8 mouse cellular contexts compared by ENCODE assay signal in the genomic region with DNA sequence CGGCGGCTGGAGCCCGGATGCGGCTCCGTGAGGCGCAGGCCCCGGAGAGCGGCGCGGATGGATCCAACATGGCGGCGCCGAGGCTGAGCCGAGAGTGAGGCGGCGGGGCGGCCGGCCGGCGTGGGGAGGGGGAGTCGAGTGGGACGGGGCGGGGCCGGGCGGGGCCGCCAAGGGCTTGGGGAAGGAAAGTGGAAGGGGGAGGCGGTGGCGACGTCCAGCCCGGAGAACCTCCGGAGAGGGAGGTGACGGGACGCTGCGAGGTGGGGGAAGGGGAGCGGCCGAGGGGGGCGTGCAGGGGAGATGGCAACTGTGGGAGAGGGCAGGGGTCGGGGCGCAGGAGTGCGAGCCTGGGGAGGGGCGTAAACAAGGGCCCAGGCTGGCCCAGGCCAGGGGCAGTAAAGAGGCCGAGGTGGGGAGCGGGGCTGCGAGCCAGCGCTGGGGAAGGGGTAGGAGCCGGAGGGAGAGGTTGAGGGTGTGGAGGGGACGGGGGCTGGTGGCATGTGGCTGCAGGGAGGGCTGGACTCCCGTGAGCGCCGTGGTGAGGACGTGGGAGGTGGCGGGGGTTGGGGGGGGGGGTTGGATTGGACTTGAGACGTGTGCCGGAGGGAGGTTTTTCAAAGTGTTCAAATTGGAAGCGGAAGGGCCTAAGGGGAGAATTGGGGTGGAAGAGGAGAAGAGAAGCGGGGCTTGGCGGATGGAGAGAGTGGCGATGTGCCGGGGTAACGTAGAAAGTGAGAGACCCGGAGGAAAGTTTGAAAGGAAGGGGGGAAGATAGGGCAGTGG. TPM values are rescaled to one million over a fixed set of nuclear protein-coding genes. Genes with fewer than 3 reads are reported as not detected.
DNase-seq lines count a peak whose midpoint lies in the region; ATAC-seq lines count a peak whose summit lies in the region.

No protein-coding gene starts in this region.

- peak; percentile 92 for ATAC-seq in embryonic facial prominence, embryonic 15.5 days (ENCODE audit: insufficient number of reproducible peaks, low FRiP score, low TSS enrichment, low read depth)
- peak; percentile 89 for ATAC-seq in hindbrain, embryonic 13.5 days (ENCODE audit: low FRiP score)
- peak; percentile 42; the same call in 1 of the 2 replicates for ATAC-seq in liver, embryonic 13.5 days (ENCODE audit: low read depth)
- ATAC-seq in neural tube, embryonic 13.5 days (ENCODE audit: low read depth), result peak; percentile 87

- peak overlapping the region; percentile 96 for H3K9ac ChIP-seq in embryonic facial prominence, embryonic 15.5 days
- H3K9ac ChIP-seq in hindbrain, embryonic 13.5 days, result peak overlapping the region; percentile 90
- H3K9ac ChIP-seq in liver, embryonic 13.5 days, result peak overlapping the region; percentile 95
- peak overlapping the region; percentile 96 for H3K9ac ChIP-seq in neural tube, embryonic 13.5 days

- peaks cover 27% of the 10 kb centered on the region for H3K4me1 ChIP-seq in embryonic facial prominence, embryonic 15.5 days
- peaks cover 69% of the 10 kb centered on the region for H3K4me1 ChIP-seq in hindbrain, embryonic 13.5 days (replicated peaks)
- H3K4me1 ChIP-seq in liver, embryonic 13.5 days (replicated peaks), result peaks cover 52% of the 10 kb centered on the region
- H3K4me1 ChIP-seq in neural tube, embryonic 13.5 days (replicated peaks), result peaks cover 72% of the 10 kb centered on the region

- WGBS in embryonic facial prominence, embryonic 15.5 days, result under 1% methylated on average over 55 of the region's 61 CpGs
- WGBS in hindbrain, embryonic 13.5 days, result under 1% methylated on average over 60 of the region's 61 CpGs
- under 1% methylated on average over 60 of the region's 61 CpGs for WGBS in liver, embryonic 13.5 days (ENCODE audit: insufficient replicate concordance)
- WGBS in neural tube, embryonic 13.5 days, result under 1% methylated on average over 55 of the region's 61 CpGs

- peak overlapping the region; percentile 72 for H3K4me2 ChIP-seq in embryonic facial prominence, embryonic 15.5 days (replicated peaks)
- H3K4me2 ChIP-seq in hindbrain, embryonic 13.5 days, result peak overlapping the region; percentile 90
- peak overlapping the region; percentile 87 for H3K4me2 ChIP-seq in liver, embryonic 13.5 days
- peak overlapping the region; percentile 82 for H3K4me2 ChIP-seq in neural tube, embryonic 13.5 days

- no peaks in the 10 kb centered on the region for H3K9me3 ChIP-seq in embryonic facial prominence, embryonic 15.5 days (replicated peaks)
- no peaks in the 10 kb centered on the region for H3K9me3 ChIP-seq in hindbrain, embryonic 13.5 days
- H3K9me3 ChIP-seq in liver, embryonic 13.5 days (replicated peaks), result no peaks in the 10 kb centered on the region
- H3K9me3 ChIP-seq in neural tube, embryonic 13.5 days, result no peaks in the 10 kb centered on the region

- no peaks in the 10 kb centered on the region for H3K36me3 ChIP-seq in embryonic facial prominence, embryonic 15.5 days
- H3K36me3 ChIP-seq in hindbrain, embryonic 13.5 days, result peaks cover 13% of the 10 kb centered on the region; the same call in 1 of the 2 replicates
- peaks cover 23% of the 10 kb centered on the region; the same call in 1 of the 2 replicates for H3K36me3 ChIP-seq in liver, embryonic 13.5 days
- peaks cover 16% of the 10 kb centered on the region; the same call in 1 of the 2 replicates for H3K36me3 ChIP-seq in neural tube, embryonic 13.5 days

- peak; percentile 34 for DNase-seq in right cerebral cortex, postnatal 25 days
- no peak for DNase-seq in right cerebral cortex, postnatal 10 days (ENCODE audit: low spot score in 2 of 2)
- peak; percentile 82 for DNase-seq in adrenal gland, postnatal 25 days
- no peak for DNase-seq in liver, embryonic 13.5 days
- DNase-seq in Muller cell, postnatal 12 days (ENCODE audit: inconsistent ontology term), result no peak

- peak overlapping the region; percentile 99 for H3K27ac ChIP-seq in embryonic facial prominence, embryonic 15.5 days (replicated peaks)
- peak overlapping the region; percentile 99 for H3K27ac ChIP-seq in hindbrain, embryonic 13.5 days
- H3K27ac ChIP-seq in liver, embryonic 13.5 days, result peak overlapping the region; percentile 95
- H3K27ac ChIP-seq in neural tube, embryonic 13.5 days (replicated peaks), result peak overlapping the region; percentile 100

- H3K27me3 ChIP-seq in embryonic facial prominence, embryonic 15.5 days, result no peaks in the 10 kb centered on the region
- no peaks in the 10 kb centered on the region for H3K27me3 ChIP-seq in hindbrain, embryonic 13.5 days
- no peaks in the 10 kb centered on the region for H3K27me3 ChIP-seq in liver, embryonic 13.5 days
- no peaks in the 10 kb centered on the region for H3K27me3 ChIP-seq in neural tube, embryonic 13.5 days

- peak overlapping the region; percentile 84 for H3K4me3 ChIP-seq in embryonic facial prominence, embryonic 15.5 days (replicated peaks)
- H3K4me3 ChIP-seq in hindbrain, embryonic 13.5 days, result peak overlapping the region; percentile 91
- H3K4me3 ChIP-seq in liver, embryonic 13.5 days (replicated peaks), result peak overlapping the region; percentile 92
- H3K4me3 ChIP-seq in neural tube, embryonic 13.5 days, result peak overlapping the region; percentile 87

RNA-seq across cellular contexts. Expression of gene Dedd, which starts 0.7 kb away (rescaled TPM):
- total RNA-seq in adrenal gland, postnatal 25 days (2021), result 35.9 and 36.5 TPM in 2 replicates
- 53.2 and 55.1 TPM in 2 replicates for polyA plus RNA-seq in embryonic facial prominence, embryonic 15.5 days (2015; fragmentation: Nextera tagmentation; extraction: Ambion mirVana)
- polyA plus RNA-seq in hindbrain, embryonic 13.5 days (2015; fragmentation: Nextera tagmentation; extraction: Ambion mirVana), result 51.6 and 52.3 TPM in 2 replicates
- 20.3 and 22.7 TPM in 2 replicates for polyA plus RNA-seq in liver, embryonic 13.5 days (2015; fragmentation: Nextera tagmentation; extraction: Ambion mirVana)
- polyA plus RNA-seq in neural tube, embryonic 13.5 days (2015; fragmentation: Nextera tagmentation; extraction: Ambion mirVana), result 47.4 and 52.7 TPM in 2 replicates

RNA-seq across cellular contexts. Expression of gene Nit1, which starts 15.8 kb away (rescaled TPM):
- 83.2 and 86.9 TPM in 2 replicates for total RNA-seq in adrenal gland, postnatal 25 days (2021)
- polyA plus RNA-seq in embryonic facial prominence, embryonic 15.5 days (2015; fragmentation: Nextera tagmentation; extraction: Ambion mirVana), result 41.7 and 44.7 TPM in 2 replicates
- 54.8 and 59.7 TPM in 2 replicates for polyA plus RNA-seq in hindbrain, embryonic 13.5 days (2015; fragmentation: Nextera tagmentation; extraction: Ambion mirVana)
- polyA plus RNA-seq in liver, embryonic 13.5 days (2015; fragmentation: Nextera tagmentation; extraction: Ambion mirVana), result 24.1 and 29.1 TPM in 2 replicates
- 51.9 and 52.1 TPM in 2 replicates for polyA plus RNA-seq in neural tube, embryonic 13.5 days (2015; fragmentation: Nextera tagmentation; extraction: Ambion mirVana)

RNA-seq across cellular contexts. Expression of gene Pfdn2, which starts 15.8 kb away (rescaled TPM):
- 140 and 145 TPM in 2 replicates for total RNA-seq in adrenal gland, postnatal 25 days (2021)
- polyA plus RNA-seq in embryonic facial prominence, embryonic 15.5 days (2015; fragmentation: Nextera tagmentation; extraction: Ambion mirVana), result 95.9 and 105 TPM in 2 replicates
- 164 and 169 TPM in 2 replicates for polyA plus RNA-seq in hindbrain, embryonic 13.5 days (2015; fragmentation: Nextera tagmentation; extraction: Ambion mirVana)
- polyA plus RNA-seq in liver, embryonic 13.5 days (2015; fragmentation: Nextera tagmentation; extraction: Ambion mirVana), result 60.9 and 66.8 TPM in 2 replicates
- polyA plus RNA-seq in neural tube, embryonic 13.5 days (2015; fragmentation: Nextera tagmentation; extraction: Ambion mirVana), result 152 and 159 TPM in 2 replicates

RNA-seq across cellular contexts. Expression of gene Klhdc9, which starts 31.0 kb away (rescaled TPM):
- total RNA-seq in adrenal gland, postnatal 25 days (2021), result 1.4 and 4.9 TPM in 2 replicates
- polyA plus RNA-seq in embryonic facial prominence, embryonic 15.5 days (2015; fragmentation: Nextera tagmentation; extraction: Ambion mirVana), result 4.5 and 9.1 TPM in 2 replicates
- 2.8 and 3.3 TPM in 2 replicates for polyA plus RNA-seq in hindbrain, embryonic 13.5 days (2015; fragmentation: Nextera tagmentation; extraction: Ambion mirVana)
- polyA plus RNA-seq in liver, embryonic 13.5 days (2015; fragmentation: Nextera tagmentation; extraction: Ambion mirVana), result 0.13 and 0.18 TPM in 2 replicates
- polyA plus RNA-seq in neural tube, embryonic 13.5 days (2015; fragmentation: Nextera tagmentation; extraction: Ambion mirVana), result 3.3 and 4.0 TPM in 2 replicates

RNA-seq across cellular contexts. Expression of gene Ufc1, which starts 34.8 kb away (rescaled TPM):
- total RNA-seq in adrenal gland, postnatal 25 days (2021), result 132 and 151 TPM in 2 replicates
- polyA plus RNA-seq in embryonic facial prominence, embryonic 15.5 days (2015; fragmentation: Nextera tagmentation; extraction: Ambion mirVana), result 107 and 112 TPM in 2 replicates
- polyA plus RNA-seq in hindbrain, embryonic 13.5 days (2015; fragmentation: Nextera tagmentation; extraction: Ambion mirVana), result 125 and 128 TPM in 2 replicates
- polyA plus RNA-seq in liver, embryonic 13.5 days (2015; fragmentation: Nextera tagmentation; extraction: Ambion mirVana), result 53.3 and 57.1 TPM in 2 replicates
- polyA plus RNA-seq in neural tube, embryonic 13.5 days (2015; fragmentation: Nextera tagmentation; extraction: Ambion mirVana), result 124 and 132 TPM in 2 replicates

Comparison
In these comparisons a context has a peak if more than half of its experiments do, and no peak if none do; other contexts are left out.
1. DNase-seq: peak in right cerebral cortex, postnatal 25 days (single experiment) and adrenal gland, postnatal 25 days (single experiment); none in right cerebral cortex, postnatal 10 days (0 of 2), liver, embryonic 13.5 days (single experiment) and Muller cell, postnatal 12 days (single experiment).
2. ATAC-seq: peak in every context shown above with its lines; median percentile 92 in embryonic facial prominence, embryonic 15.5 days; 89 in hindbrain, embryonic 13.5 days; 87 in neural tube, embryonic 13.5 days; 42 in liver, embryonic 13.5 days.
3. Peak in every context shown above with its lines, with median percentiles within 50 percentile points of each other: H3K27ac ChIP-seq, H3K4me2 ChIP-seq, H3K4me3 ChIP-seq and H3K9ac ChIP-seq.